Mouse (Mus musculus) WW6 (cell line): Measurements from ENCODE around the gene Clrn2.
"Not testable (repeated sequence)": the region's sequence is repeated elsewhere in the genome, so short reads cannot be mapped to it uniquely, and the experiment has no call there.

Source experiments
- DNase-seq: peaks from one replicate; pipeline ENCODE4 v3.0.0-alpha.2; 2013; ENCODE audit warnings: low read depth, low spot score

Gene Clrn2

GRCm38 (mm10) chr5:45453451-45453850 lies at the start of gene Clrn2:
Gene Clrn2 (plus strand): TSS chr5:45453751.
- DNase-seq, result no peak

GRCm38 (mm10) chr5:45406129-45406528 lies 47.4 kb upstream of the Clrn2 start:
- DNase-seq, result no peak

GRCm38 (mm10) chr5:45416478-45416877 lies 37.1 kb upstream of the Clrn2 start:
- DNase-seq, result no peak

- DNase-seq, result no peak
These were observed 35.6 kb upstream of the Clrn2 start for GRCm38 (mm10) chr5:45417859-45418443.

GRCm38 (mm10) chr5:45419841-45420638 lies 33.5 kb upstream of the Clrn2 start:
- no peak for DNase-seq

GRCm38 (mm10) chr5:45421881-45422844 lies 31.4 kb upstream of the Clrn2 start:
- no peak for DNase-seq

GRCm38 (mm10) chr5:45424021-45424886 lies 29.3 kb upstream of the Clrn2 start:
- DNase-seq, result no peak

- not testable (repeated sequence) for DNase-seq
These were observed 27.8 kb upstream of the Clrn2 start for GRCm38 (mm10) chr5:45425771-45426170.

GRCm38 (mm10) chr5:45426416-45427034 lies 27.0 kb upstream of the Clrn2 start:
- no peak for DNase-seq

GRCm38 (mm10) chr5:45427891-45428290 lies 25.7 kb upstream of the Clrn2 start:
- no peak for DNase-seq

GRCm38 (mm10) chr5:45435967-45436950 lies 17.3 kb upstream of the Clrn2 start:
- DNase-seq, result no peak

GRCm38 (mm10) chr5:45437826-45438225 lies 15.7 kb upstream of the Clrn2 start:
- no peak for DNase-seq

- DNase-seq, result no peak
These were observed 15.2 kb upstream of the Clrn2 start for GRCm38 (mm10) chr5:45438301-45438700.

GRCm38 (mm10) chr5:45441124-45441523 lies 12.4 kb upstream of the Clrn2 start:
- DNase-seq, result no peak

- DNase-seq, result no peak
These were observed 11.8 kb upstream of the Clrn2 start for GRCm38 (mm10) chr5:45441745-45442144.

- no peak for DNase-seq
These were observed 9.3 kb upstream of the Clrn2 start for GRCm38 (mm10) chr5:45444130-45444832.

GRCm38 (mm10) chr5:45448676-45449075 lies 4.9 kb upstream of the Clrn2 start:
- no peak for DNase-seq

- DNase-seq, result no peak
These were observed 4.3 kb upstream of the Clrn2 start for GRCm38 (mm10) chr5:45449206-45449605.
